ENCODE assay signal across 12 mouse cellular contexts in the genomic region with DNA sequence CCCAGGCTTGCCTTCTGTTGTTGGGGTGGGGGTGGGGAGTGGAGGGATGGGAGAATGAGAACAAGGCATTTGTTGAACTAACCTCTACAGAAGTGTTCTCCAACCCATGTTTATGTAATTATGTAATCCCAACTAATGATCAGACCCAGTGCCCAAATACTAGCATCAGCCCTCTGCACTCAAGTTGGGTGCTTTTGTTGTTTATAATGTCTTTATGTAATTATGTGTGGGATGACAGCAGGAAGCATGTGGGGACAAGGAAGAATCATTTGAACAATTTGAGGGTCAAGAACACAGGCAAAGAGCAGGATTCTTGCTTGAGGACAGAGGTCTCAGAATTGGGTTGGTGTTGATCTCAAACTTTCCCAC.
DNase-seq lines count a peak whose midpoint lies in the region; ATAC-seq and TF ChIP-seq lines count a peak whose summit lies in the region.
"Had no signal": no experiment of that assay in that cellular context is flagged by ENCODE, and none has a peak within 500 bp of the region (broad histone marks: within the 10 kb centered on the region; RNA-seq: fewer than 3 reads in every experiment).

No protein-coding gene starts in this region.

- ATAC-seq in hindbrain, embryonic 12.5 days (ENCODE audit: low FRiP score), result no peak
- ATAC-seq in midbrain, embryonic 14.5 days (ENCODE audit: low FRiP score, low TSS enrichment), result no peak

- no peak overlapping the region for H3K27ac ChIP-seq in hindbrain, embryonic 12.5 days
- no peak overlapping the region for H3K27ac ChIP-seq in hindbrain, embryonic 10.5 days
- H3K27ac ChIP-seq in embryonic facial prominence, embryonic 10.5 days (replicated peaks), result no peak overlapping the region
- H3K27ac ChIP-seq in midbrain, embryonic 14.5 days (replicated peaks; ENCODE audit: low read depth, low read length), result no peak overlapping the region
- no peak overlapping the region for H3K27ac ChIP-seq in limb, embryonic 10.5 days
- H3K27ac ChIP-seq: embryonic facial prominence, embryonic 12.5 days had no signal

- H3K9ac ChIP-seq in hindbrain, embryonic 12.5 days, result no peak overlapping the region
- no peak overlapping the region; the same call in 1 of the 2 replicates for H3K9ac ChIP-seq in midbrain, embryonic 14.5 days (replicated peaks; ENCODE audit: low read length)

- no peak overlapping the region for H3K4me3 ChIP-seq in hindbrain, embryonic 12.5 days
- no peak overlapping the region for H3K4me3 ChIP-seq in hindbrain, embryonic 10.5 days
- H3K4me3 ChIP-seq in embryonic facial prominence, embryonic 10.5 days, result peak overlapping the region; percentile 66; the same call in 1 of the 2 replicates
- no peak overlapping the region; the same call in 1 of the 2 replicates for H3K4me3 ChIP-seq in midbrain, embryonic 14.5 days (replicated peaks; ENCODE audit: low read depth, low read length)
- no peak overlapping the region for H3K4me3 ChIP-seq in limb, embryonic 10.5 days
- H3K4me3 ChIP-seq: myocyte had no signal

- H3K4me1 ChIP-seq in hindbrain, embryonic 12.5 days, result peaks cover 42% of the 10 kb centered on the region
- H3K4me1 ChIP-seq in hindbrain, embryonic 10.5 days (replicated peaks), result peaks cover 43% of the 10 kb centered on the region
- H3K4me1 ChIP-seq in embryonic facial prominence, embryonic 10.5 days, result peaks cover 43% of the 10 kb centered on the region
- H3K4me1 ChIP-seq in midbrain, embryonic 14.5 days (ENCODE audit: control insufficient read depth, insufficient read depth, low read length), result peaks cover 34% of the 10 kb centered on the region
- peaks cover 23% of the 10 kb centered on the region for H3K4me1 ChIP-seq in limb, embryonic 10.5 days

- peaks cover 39% of the 10 kb centered on the region for H3K27me3 ChIP-seq in hindbrain, embryonic 12.5 days
- peaks cover 65% of the 10 kb centered on the region for H3K27me3 ChIP-seq in hindbrain, embryonic 10.5 days (ENCODE audit: insufficient read depth, poor library complexity, severe bottlenecking)
- H3K27me3 ChIP-seq in embryonic facial prominence, embryonic 10.5 days (replicated peaks; ENCODE audit: low read depth, poor library complexity, severe bottlenecking), result peaks cover 63% of the 10 kb centered on the region
- H3K27me3 ChIP-seq in midbrain, embryonic 14.5 days (ENCODE audit: control insufficient read depth, insufficient read depth, low read length), result no peaks in the 10 kb centered on the region
- H3K27me3 ChIP-seq in limb, embryonic 10.5 days (ENCODE audit: low read depth, poor library complexity, severe bottlenecking), result peaks cover 65% of the 10 kb centered on the region
- H3K27me3 ChIP-seq: heart, embryonic 15.5 days had no signal

- H3K36me3 ChIP-seq in hindbrain, embryonic 12.5 days, result no peaks in the 10 kb centered on the region
- H3K36me3 ChIP-seq in hindbrain, embryonic 10.5 days, result no peaks in the 10 kb centered on the region
- H3K36me3 ChIP-seq in embryonic facial prominence, embryonic 10.5 days (replicated peaks), result no peaks in the 10 kb centered on the region
- no peaks in the 10 kb centered on the region for H3K36me3 ChIP-seq in midbrain, embryonic 14.5 days (ENCODE audit: control insufficient read depth, insufficient read depth, low read length)
- H3K36me3 ChIP-seq in limb, embryonic 10.5 days, result no peaks in the 10 kb centered on the region
- H3K36me3 ChIP-seq: embryonic facial prominence, embryonic 12.5 days; heart, embryonic 15.5 days had no signal

- DNase-seq in hindbrain, embryonic 10.5 days (ENCODE audit: low spot score), result no peak
- peak; percentile 17 for DNase-seq in brain, embryonic 14.5 days (ENCODE audit: low read depth)
- no peak for DNase-seq in embryonic facial prominence, embryonic 10.5 days (ENCODE audit: low spot score)
- DNase-seq in midbrain, embryonic 14.5 days, result no peak
- no peak for DNase-seq in adipocyte (ENCODE audit: low spot score)
- no peak for DNase-seq in limb, embryonic 10.5 days (ENCODE audit: low spot score)
- no peak for DNase-seq in left cerebral cortex, postnatal 4 days
- DNase-seq: kidney, adult 18-20 months had no signal

- intact Hi-C loops in left cerebral cortex, postnatal 4 days (cut with DNase I), result no loop called here

- TF ChIP-seq CTCF in brain, embryonic 14.5 days (IDR thresholded peaks at IDR 0.05; ENCODE audit: borderline replicate concordance, extremely low read depth, insufficient read depth, insufficient read length), result no peak

- peak overlapping the region; percentile 92; the same call in 1 of the 2 replicates for H3K4me2 ChIP-seq in hindbrain, embryonic 12.5 days (replicated peaks)
- H3K4me2 ChIP-seq in midbrain, embryonic 14.5 days (ENCODE audit: low read length), result peak overlapping the region; percentile 59

- TF ChIP-seq POLR2A in brain, embryonic 14.5 days (IDR thresholded peaks at IDR 0.05; ENCODE audit: borderline replicate concordance, extremely low read depth, insufficient read depth, insufficient read length, poor library complexity, severe bottlenecking), result no peak

- no peaks in the 10 kb centered on the region for H3K9me3 ChIP-seq in hindbrain, embryonic 12.5 days (replicated peaks)
- no peaks in the 10 kb centered on the region for H3K9me3 ChIP-seq in hindbrain, embryonic 10.5 days
- no peaks in the 10 kb centered on the region for H3K9me3 ChIP-seq in embryonic facial prominence, embryonic 10.5 days
- H3K9me3 ChIP-seq in midbrain, embryonic 14.5 days (ENCODE audit: control insufficient read depth, low read length), result no peaks in the 10 kb centered on the region
- no peaks in the 10 kb centered on the region for H3K9me3 ChIP-seq in limb, embryonic 10.5 days (replicated peaks)
- H3K9me3 ChIP-seq: embryonic facial prominence, embryonic 12.5 days; heart, embryonic 15.5 days had no signal
